Mouse (Mus musculus) lung, postnatal 4 days (tissue): ENCODE measurements around the gene Pde2a.

Experiments used
- DNase-seq, 2 experiments: peaks; one replicate each; pipeline ENCODE4 v3.0.0; 2021

Pde2a gene

GRCm38 (mm10) chr7:101421529-101421928 lies at the start of gene Pde2a:
Gene Pde2a (plus strand): TSS chr7:101421691.
- DNase-seq, result no peak

GRCm38 (mm10) chr7:101373082-101373481 lies 48.4 kb upstream of the Pde2a start:
- no peak for DNase-seq

DNA sequence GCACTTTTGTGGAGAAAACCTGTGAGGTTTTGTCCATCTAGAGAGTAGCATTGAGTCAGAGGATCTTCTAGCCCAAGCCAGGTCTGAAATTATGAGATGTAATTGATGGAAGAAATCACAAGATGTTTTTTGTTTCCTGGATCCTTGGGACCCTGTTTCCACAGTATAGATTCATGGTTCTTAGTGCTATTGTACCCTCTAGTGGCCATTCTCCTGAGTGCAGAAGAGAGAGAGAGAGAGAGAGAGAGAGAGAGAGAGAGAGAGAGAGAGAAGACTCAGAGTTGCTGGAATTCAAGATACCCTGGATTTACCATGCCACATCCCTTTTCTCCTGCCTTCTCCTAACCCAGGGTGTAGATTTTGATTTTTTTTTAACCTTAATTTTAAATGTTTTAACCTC lies 47.3 kb upstream of the Pde2a start:
- DNase-seq, result peak in 1 of 2 experiments; percentile 60

DNA sequence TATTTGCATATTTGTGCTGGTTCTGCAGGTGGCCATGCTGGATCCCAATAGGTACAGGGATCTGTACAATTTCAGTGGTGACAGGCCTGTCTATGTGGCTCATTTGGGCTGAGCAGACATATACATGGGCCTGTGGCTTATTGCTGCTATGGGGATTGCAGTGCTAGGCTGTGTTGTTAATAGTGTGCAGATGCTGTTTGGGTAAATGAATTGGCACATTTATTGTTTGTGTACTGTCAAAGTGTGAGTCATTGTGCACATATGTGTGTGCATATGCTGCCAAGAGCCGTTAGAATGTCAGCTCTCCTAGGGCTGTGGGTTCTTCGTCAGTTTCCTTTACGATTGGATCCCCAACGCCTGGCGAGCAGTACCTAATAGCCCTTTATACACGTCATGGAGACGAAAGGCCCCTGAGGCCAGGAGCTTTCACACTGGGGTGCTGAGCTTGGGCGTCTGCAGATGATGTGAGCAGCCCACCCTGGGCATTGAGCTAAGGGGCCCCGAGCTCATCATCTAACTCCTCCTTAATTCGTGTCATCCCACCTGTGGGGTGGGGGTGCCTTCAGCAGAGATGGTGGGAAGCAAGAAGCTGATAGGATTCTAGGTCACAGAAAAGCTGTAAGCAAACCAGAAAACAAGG lies 44.7 kb upstream of the Pde2a start:
- DNase-seq, result no peak

GRCm38 (mm10) chr7:101377741-101378262 lies 43.7 kb upstream of the Pde2a start:
- peak; percentile 85 to 90 for DNase-seq

GRCm38 (mm10) chr7:101378285-101378684 lies 43.2 kb upstream of the Pde2a start:
- no peak for DNase-seq

- peak in 1 of 2 experiments; percentile 34 for DNase-seq
Observed at GRCm38 (mm10) chr7:101378796-101379465, 42.6 kb upstream of the Pde2a start.

GRCm38 (mm10) chr7:101379732-101380131 lies 41.8 kb upstream of the Pde2a start:
- peak; percentile 38 to 67 for DNase-seq

GRCm38 (mm10) chr7:101381512-101381911 lies 40.0 kb upstream of the Pde2a start:
- DNase-seq, result no peak

GRCm38 (mm10) chr7:101382378-101382777 lies 39.1 kb upstream of the Pde2a start:
- peak; percentile 60 to 65 for DNase-seq

DNA sequence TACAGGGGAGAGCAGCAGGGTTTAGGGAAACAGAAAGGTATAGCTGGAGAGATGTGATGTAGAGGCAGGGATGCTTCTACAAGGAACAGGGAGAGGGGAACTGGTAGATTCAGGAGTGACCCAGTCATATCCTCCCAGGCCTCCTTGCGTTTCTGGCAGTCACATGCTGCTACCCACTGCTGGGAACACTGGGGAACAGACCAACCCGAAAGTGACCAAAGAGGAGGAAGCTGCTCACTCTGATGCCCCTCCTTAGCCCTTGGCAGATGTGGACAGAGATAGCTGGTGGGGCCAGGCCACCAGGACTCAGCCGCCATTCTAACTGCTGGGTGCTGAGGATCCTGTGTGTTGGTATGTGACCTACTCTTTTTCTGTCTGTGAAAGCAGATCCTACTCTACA lies 37.7 kb upstream of the Pde2a start:
- DNase-seq, result peak in 1 of 2 experiments; percentile 26

- DNase-seq, result no peak
Observed at GRCm38 (mm10) chr7:101384931-101385330, 36.6 kb upstream of the Pde2a start.

DNA sequence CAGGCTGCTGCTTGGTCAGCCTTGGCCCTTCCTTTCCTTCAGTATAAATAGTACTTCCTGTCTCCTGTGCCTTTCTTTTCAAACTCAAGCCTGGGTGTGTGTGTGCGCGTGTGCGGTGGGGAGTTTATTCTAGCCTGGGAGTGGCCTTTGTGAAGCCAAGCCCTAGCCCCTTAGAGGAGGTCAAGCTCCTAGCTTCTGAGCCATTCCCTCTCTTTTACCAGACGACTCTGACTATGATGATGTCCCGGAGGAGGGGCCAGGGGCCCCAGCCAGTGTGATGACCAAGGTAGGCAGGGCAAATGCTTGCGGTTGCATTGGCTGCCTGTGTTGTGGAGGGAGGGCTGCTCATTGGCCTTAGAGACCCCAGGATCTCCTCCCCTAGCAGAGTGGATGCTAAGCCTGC lies 36.2 kb upstream of the Pde2a start:
- DNase-seq, result peak; percentile 67 to 80

GRCm38 (mm10) chr7:101385866-101386452 lies 35.5 kb upstream of the Pde2a start:
- peak; percentile 52 to 71 for DNase-seq

DNA sequence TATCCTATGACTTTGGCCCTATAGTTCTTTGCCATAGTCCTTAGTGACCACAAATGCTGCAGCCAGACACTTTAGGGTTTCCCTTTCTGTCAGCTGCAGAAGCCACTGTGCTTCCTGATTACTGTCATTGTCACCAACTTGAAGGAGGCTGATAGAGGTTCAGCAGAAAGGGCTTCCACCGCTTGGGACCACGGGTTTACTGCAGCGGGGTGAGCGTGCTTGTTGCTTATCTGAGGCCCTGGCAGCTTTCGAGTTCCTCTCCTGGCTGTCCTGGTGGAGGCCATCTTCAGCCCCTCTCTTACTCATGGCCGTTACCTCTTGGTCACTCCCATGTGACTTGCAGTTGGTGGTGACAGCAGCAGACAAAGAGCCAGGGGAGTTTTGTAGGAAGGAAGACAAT lies 32.2 kb upstream of the Pde2a start:
- no peak for DNase-seq

DNA sequence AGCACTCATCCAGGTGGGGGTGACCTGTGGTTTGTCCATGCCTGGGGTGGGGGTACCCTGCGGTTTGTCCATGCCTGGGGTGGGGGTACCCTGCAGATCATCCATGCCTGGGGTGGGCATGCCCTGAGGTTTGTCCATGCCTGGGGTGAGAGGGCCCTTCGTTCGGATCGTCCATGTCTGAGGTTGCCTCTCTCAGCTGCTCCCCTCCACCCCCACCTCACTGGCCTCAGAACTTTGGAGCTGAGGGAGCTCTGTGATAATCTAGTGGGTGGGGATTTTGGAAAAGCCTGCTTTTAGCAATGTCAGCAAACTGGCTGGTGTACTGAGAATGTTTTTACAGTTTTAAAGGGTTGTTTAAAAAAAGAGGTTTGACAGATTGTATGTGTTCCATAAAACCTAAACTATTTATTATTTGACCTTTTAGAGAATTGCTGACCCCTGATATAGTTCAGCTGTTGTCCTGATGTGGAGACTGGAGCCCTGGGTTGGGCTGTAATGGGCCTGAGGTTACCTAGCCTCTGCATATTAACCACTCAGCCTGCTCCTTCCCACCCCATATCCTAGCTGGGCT lies 29.5 kb upstream of the Pde2a start:
- no peak for DNase-seq

- DNase-seq, result peak in 1 of 2 experiments; percentile 61
Observed at GRCm38 (mm10) chr7:101393015-101393414, 28.5 kb upstream of the Pde2a start.

DNA sequence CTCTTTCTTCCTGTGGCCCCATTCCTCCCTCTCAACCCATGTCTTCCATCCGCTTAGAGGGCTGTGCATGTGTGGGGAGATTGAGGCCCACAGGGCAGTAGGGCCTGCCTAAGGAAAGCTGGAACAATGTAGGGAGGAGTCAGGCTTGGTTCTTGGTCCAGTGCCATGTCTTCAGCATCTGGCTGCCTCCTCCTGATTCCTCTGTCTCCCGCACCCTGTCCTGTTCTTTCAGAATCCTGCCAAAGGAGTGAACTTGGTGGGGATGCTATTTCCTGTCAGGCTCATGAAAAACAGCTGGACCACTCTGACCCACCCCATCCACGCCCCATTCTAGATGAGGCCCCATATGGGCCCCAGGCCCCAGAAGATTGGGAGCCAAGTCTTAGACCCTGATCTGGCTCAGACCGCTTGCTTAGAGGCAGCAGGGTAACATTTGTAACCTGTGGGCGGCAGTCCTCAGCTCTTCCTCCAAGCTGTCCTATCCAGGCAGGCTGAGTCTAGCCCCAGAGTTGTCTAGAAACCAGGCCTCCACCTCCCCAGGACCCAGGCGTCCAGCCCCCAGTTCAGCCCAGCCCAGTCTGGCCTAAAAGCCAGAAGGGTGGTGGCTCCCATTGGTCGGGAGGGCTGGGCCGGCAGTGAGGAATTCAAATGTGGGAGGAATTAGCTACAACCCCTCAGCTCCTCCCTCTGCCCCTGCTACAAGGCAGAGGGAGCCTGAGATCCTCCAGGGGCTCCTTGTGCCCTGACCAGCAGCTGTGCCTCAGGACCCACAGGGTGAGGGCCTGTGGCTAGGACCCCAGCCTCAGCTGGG lies 27.6 kb upstream of the Pde2a start:
- DNase-seq, result peak; percentile 78 to 93

DNA sequence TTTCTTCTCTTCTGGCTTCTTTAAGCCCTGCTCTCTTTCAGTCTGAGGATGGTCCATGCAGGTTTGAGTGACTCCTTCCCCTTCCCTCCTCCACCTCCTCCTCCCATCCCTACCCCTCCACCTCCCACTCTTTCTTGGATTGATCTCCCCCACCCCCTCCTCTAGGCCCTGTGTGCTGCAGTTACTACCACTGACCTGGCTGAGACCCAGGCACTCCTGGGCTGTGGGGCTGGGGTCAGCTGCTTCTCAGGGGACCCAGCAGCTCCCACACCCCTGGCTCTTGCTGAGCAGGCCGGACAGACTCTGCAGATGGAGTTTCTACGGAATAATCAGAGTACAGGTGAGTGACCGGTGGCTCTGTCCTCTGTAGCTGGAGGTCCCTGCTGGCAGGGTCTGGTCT lies 26.9 kb upstream of the Pde2a start:
- DNase-seq, result no peak

DNA sequence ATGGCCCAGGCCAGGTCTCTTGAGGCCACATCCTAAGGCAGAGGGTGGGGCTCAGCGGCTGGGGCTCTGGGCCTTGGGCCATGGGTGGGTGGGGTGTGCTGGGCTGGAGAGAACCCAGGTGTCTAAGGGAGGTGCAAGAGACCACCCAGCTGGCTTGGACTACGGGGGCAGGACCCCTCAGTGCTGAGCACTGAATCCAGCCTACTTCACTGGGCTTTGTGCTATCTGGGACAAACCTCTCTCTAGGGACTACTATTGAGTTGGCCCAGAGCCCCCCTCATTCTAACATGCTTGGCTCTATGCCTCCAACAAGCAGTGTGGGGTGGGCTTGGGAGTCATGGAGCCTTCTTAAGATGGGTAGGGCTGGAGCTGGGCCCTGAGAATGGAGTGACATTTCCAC lies 26.0 kb upstream of the Pde2a start:
- no peak for DNase-seq

DNA sequence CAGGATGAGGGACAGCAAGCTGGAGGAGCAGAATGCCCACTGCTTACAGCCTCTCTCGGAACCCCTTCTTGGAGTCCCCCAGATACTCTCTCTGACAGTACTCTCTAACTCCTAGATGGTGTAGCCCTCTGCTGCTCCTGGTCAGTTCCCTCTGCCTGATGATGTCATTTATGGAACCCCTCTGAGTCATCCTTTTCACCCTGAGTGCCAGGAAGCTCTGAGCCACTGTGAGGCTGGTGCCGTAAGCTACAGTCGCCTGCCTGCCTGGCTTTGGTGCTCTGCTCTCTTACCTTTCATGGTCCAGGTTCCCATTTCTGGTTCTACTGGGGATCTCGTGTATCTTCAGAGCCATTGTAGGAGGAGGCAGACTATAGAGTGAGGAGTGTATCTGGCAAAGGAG lies 24.3 kb upstream of the Pde2a start:
- no peak for DNase-seq

- DNase-seq, result no peak
Observed at GRCm38 (mm10) chr7:101401510-101401909, 20.0 kb upstream of the Pde2a start.

- no peak for DNase-seq
Observed at GRCm38 (mm10) chr7:101403831-101404230, 17.7 kb upstream of the Pde2a start.
